Mouse (Mus musculus) cerebellum, postnatal 14 days (tissue): Measurements from ENCODE around the gene Gm43302.
A peak's percentile ranks its signal among the peaks of the same experiment; 100 is the strongest.
"Not testable (repeated sequence)": the region's sequence is repeated elsewhere in the genome, so short reads cannot be mapped to it uniquely, and the experiment has no call there.

Experiments
- DNase-seq, 2 experiments: peaks; one replicate each; pipeline ENCODE4 v3.0.0; 2021; ENCODE audit warnings: mixed read lengths in 2 of 2

Gene Gm43302

DNA sequence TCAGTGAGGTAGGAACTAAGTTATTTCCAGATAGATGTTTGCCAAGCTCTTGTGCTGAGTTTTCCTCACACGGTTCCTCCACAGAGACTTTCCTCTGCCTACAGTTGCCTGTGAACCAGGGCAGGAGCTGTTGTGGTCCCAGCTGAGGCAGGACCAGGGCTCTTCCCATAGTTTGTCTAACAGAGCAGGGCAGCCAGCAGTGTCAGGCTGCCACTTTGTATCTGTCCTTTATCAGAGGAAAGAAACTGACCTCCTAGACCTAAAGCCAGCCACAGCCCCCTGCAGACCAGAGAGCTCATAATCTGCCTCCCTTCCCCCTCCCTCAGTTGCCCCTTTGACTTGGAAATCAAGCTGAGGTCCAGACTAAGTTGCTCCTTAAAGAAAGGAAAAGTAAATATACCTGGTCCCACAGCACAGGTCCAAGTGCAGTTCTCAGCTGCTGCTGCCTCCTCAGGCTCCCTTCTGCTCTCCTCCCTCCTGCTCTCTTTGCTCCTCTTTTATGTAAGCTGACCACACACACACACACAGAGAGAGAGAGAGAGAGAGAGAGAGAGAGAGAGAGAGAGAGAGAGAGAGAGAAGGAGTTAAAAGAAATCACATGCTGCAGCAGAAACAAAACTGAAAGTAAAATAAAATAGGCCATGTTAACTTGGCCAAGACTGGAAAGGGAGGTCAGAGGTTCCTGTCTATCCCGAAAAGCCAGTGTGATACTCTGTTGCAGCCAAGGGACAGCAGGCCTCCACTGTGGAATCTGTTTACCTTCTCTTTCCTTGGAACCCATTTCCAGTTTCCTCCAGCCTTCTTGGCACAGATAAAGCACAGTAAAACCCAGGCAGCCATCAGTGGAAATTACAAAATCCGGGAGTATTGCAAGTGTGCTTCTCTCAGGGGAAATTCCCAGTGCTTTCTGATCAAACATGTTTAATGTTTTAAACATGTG, at the start of gene Gm43302, which contains the start of gene Gbp6:
Gene Gm43302 (minus strand): TSS at position 470 of the 940 bp plus-strand sequence.
Gene Gbp6 (minus strand): TSS at position 473 of the 940 bp plus-strand sequence.
- peak; percentile 67 to 79 for DNase-seq

DNA sequence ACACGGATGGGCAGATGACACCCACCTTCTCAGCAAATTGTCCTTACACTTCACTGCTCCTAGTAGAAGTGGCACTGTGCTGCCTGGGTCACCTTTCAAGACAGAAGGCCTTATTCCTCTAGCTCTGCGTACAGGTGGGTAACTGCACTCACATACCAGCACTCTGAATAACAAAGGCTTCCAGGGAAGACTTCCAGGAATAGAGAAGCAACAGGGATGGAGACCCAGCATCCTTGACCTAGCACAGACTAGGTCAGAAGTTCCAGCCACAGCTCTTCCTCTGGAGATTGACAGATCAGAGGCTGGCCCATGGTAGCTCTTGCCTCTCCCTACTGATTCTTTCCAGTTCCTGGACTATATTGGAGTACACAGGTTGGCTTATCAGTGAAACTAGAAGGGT, 47.8 kb upstream of the Gm43302 start:
- DNase-seq, result no peak

DNA sequence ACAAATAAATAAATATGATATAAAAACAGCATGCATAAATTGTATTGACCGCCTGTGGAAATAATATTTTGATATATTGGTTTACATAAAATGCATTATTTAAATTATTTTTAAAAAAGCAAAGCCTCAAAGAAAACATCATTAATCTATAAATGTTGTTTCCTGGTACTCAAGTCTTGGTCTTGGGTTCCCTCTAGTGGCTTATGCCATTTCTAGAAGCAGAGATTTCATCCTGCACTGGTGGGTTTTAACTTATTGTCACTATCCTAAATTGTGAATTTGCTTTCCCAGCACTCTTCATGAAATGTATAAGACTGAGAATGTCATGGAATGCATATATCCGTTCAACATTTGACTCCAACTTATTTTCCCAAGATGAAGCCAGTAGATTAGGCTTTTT, 29.0 kb upstream of the Gm43302 start:
- DNase-seq, result peak; percentile 32 to 54

DNA sequence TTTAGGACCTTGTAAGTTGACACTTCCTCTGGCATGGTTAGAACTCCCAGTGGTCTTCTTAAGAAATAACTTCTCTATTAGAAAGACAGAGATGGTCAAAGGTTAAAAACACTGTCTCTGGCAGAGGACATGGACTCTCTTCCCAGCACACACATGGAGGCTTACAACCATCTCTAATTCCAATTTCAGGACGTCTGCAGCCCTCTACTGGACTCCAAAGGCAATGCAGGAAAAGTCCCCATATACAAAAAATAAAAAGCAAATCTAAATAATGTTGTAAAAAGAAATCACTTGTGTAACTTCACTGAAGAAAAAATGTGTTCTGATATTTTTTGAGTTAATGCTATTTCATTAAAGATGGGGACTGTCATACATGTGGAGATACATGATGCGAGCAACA, 17.4 kb upstream of the Gm43302 start:
- no peak for DNase-seq

DNA sequence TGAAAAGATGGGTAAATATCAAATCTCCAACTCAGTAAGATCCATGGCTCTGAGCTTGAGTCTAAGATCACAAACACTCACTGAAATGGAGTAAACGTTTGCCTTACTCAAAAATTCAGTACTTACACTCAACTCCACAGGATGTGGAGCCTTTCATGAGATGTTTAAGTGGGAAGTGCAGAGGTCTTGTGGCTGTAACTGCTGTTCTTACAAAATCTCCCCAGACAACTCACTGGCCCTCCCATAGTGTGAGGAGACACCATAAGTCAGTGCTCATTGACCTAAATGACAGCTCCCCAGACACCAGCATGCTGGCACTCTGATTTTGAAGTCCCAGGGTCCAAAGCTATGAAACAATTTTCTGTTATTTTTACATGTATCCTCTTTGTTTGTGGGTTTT, 15.7 kb upstream of the Gm43302 start:
- DNase-seq, result not testable (repeated sequence)

DNA sequence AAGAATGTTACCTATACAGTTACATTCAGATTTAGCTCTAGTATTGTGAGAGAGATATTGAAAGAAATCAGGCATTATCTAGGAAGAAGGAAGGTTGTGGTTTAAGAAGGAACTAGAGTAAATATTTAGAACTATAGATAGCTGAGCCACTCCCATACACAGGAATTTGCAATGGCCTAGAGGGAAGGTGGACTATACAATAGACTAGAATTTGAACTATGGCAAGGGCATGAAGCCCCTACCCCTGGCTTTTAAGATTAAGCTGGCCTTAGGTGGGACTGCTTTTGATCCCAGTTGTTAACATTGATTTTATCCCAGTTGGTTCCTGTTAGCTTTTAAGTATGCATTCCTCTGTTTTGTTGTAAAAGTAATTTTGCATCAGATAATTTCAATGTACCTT, 13.5 kb upstream of the Gm43302 start:
- not testable (repeated sequence) for DNase-seq

DNA sequence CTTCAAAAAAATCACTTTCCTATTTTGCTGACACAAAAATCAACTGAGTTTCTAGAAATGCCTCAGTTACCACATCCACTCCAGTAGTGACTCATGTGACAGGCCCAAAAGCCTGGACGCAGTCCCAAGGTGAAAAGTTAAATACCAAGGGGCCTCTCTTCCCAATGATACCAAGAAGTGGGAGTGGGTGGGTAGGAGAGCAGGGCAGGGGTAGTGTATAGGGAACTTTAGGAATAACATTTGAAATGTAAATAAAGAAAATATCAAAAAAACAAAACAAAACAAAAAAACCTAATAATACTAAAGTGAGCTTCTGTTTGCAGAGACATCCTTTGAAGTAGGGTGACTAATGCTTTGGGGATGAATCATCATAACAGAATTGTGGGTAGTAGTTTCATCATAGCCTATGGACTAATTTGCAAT, 12.7 kb upstream of the Gm43302 start:
- no peak for DNase-seq

DNA sequence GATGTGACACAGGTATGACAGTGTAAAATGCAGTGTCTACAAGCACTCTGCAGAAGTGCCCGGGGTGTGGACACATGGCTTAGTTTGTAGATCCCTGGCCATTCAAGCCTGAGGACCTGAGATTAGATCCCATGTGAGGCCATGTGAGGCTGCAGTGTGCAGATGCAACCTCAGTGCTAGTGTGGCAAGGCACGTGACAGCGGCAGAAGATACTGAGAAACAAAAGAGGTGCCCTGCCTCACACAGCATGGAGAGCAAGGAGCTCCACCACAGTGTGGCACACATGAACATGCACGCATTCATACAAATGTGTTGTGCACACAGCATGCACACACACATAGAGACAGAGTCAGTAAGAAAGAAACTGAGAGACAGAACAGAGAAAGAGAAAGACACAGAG, 12.2 kb upstream of the Gm43302 start:
- not testable (repeated sequence) for DNase-seq

DNA sequence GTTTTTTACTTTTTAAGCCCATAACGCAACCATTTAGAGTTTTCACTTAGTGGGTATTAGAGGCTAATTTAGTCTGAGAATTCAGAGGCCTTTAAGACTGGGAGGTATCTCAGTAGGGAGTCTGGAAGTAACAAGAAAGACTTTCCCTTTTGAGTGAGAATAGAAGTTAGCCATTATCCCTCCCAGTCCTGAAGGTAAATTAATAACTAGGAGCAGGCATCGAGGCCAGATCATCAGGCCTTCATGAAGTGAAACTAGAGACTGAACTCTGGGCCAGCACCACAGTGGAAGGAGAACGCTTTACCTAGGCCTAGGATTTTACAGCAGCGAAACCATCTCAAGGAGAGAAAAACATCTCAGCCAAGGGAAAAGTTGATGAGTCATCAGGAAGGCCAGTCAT, 8.5 kb upstream of the Gm43302 start:
- DNase-seq, result no peak

DNA sequence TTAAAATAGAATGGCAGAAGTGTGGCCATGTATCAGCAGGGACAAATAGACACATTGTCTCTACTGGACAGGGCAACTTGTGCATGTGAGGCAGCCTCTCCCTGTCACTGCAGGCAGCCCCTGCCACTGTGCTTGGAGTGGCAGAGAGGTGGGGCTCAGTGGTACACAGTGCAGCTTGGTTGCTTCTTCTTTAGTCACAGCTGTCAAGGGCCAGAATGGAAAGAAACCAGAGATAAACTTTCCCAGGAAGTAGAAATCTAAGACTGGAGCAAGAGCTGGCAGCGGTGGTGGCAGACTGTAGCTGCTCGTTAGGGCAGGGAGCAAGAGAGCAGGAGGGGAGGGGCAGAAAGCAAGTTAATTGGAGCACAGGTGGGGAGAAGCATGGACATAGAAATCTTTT, 8.0 kb upstream of the Gm43302 start:
- no peak for DNase-seq

DNA sequence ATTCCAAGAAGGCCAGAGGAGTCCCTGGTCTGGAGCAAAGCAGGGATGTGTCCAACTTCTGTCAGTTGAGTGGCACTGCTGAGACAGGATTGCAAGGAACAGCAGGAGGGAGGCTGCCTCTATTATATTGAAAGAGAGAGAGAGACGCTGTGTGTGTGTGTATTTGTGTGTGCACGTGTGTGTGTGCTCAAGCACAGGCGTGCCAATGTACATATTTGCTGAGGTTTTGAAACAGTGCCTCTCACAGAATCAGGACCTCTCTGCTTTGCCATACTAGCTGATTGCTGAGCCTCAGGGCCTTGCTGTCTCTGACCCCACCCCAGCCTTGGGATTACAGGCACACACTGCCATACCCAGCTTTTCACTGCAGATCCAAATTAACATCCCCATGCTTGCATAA, 2.3 kb upstream of the Gm43302 start:
- DNase-seq, result no peak

DNA sequence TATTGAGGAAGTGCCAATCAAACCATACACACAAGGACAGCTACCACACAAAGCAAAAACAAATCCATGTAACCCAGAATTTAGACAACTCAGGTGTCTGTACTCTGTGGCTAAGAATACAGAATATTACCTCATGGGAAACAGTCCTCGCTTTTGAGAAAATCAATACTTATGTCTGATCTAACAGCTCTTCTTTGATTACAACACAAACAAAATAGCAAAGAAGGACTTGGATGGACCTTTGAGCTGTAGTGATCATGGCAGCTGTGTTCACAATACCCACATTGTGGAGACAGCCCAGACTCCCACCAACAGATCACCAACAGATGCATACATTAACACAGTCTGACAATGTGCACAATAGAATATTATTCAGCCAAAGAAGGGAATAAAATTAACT, 1.0 kb downstream of the Gm43302 start:
- DNase-seq, result no peak

DNA sequence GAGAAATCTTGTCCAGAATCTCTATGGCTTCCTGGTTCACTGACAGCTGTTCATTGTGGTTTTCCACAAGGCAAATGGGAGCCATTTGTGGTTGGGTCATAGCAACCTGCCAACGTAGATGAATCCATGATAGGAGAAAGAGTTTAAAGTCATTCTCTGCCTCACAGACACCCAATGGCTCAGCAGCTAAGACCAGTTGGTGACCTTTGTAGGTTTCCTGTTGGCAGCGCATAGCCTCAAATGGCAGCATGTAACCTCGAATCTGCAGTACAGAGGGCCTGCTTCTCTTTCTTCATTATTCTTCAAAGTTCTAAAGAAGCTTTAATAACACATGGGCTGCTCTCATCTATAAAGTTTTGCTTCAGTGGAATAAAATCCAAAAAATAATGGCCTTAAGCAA, 2.6 kb downstream of the Gm43302 start:
- DNase-seq, result not testable (repeated sequence)

DNA sequence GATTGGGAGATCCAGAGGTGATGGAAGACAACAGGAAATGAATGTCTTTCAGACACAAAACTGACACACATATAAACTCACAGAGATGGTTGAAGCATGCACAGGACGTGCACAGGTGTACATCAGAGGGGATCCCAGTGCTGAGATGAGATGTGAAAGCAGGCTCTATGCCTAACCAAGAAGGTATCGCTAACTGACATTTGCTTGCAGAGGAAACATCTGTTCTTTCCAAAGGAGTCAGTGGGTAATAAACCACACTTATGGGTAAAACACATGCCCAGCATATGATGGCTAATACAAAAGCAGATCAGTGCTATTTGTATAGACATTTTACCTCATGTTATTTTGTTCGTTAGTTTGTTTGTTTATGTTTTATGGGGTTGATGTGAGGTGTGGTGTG, 32.8 kb downstream of the Gm43302 start:
- DNase-seq, result not testable (repeated sequence)

DNA sequence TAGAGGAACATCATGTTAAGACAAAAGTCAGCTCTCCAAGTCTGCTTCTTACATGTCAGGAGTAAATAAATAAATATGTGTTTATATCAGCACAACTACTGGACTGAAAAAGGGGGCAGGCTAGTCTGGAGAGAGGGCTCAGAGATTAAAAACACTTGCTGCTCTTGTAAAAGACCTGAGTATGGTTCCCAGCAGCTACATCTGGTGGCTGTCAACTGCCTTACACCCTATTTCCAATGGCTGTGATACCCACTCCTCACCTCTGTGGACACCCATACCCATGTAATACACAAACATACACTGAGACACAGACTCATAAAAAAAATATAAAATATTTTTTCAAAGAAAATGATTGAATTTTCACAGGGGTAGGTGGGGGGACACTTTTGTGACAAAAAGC, 41.0 kb downstream of the Gm43302 start:
- no peak for DNase-seq

DNA sequence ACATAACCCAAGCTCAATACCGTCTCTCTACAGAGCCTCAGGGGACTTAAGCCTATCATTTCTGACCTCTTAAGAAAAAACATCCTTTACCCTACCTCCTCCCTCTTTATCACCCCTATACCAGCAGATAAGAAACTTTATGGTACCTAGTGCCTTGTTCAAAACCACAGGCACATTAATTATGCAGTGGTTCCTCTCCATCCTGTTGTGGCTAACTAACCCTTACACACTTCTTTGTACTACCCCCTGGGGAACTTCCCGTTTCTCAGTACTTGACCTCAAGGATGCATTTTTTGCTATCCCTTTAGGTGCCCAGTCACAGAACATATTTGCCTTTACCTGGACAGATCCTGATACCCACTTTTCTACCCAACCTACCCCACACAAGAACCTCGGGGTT, 48.8 kb downstream of the Gm43302 start:
- DNase-seq, result not testable (repeated sequence)

DNA sequence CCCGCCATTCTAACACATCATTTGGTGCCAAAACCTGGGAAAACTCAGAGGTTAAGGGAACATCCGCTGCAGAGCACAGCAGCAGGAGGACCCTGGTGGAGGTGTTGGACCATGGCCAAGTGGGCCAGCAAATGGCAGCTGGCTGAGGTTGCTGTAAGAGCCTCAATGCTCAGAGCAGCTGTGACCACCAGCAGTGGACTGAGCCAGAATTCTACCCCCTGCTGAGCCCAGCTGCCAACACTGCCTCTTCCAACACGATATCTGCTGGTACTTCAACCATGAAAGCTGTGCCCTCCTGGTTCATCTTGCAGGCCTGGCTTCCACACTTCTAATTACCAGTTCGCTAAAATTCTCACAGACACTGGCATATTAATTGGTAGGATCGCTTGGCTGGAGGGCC, 52.5 kb downstream of the Gm43302 start:
- peak; percentile 48 to 69 for DNase-seq

DNA sequence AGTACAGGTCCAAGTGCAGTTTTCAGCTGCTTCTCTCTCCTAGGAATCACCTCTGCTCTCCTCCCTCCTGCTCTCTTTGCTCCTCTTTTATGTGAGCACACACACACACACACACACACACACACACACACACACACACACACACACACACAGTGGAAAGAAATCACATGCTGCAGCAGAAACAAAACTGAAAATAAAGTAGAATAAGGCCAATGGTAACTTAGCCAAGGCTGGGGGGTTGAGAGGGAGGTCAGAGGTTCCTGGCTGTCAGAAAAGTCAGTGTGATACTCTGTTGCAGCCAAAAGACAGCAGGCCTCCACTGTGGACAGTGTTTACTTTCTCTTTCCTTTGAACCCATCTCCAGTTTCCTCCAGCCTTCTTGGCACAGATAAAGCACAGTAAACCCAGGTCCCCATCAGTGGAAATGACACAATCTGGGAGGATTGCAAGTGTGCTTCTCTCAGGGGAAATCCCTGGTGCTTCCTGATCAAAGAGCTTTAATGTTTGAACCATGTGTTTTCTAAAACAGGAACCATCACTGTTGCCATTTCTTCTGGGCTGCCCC, 53.9 kb downstream of the Gm43302 start, which contains the start of gene Gbp10:
Gene Gbp10 (minus strand): TSS at position 51 of the 565 bp plus-strand sequence.
- DNase-seq, result peak; percentile 8 to 10

DNA sequence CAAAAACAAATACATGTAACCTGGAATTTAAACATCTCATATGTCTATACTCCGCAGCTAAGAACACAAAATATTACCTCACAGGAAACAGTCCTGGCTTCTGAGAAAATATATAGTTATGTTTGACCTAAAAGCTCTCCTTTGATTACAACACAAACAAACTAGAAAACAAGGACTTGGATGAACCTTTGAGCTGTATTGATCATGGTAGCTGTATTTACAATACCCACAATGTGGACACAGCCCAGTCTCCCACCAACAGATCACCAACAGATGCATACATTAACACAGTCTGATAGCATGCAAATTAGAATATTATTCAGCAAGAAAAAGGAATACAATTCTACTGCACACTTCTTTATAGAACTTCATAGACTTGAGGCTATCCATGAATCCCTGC, 55.1 kb downstream of the Gm43302 start:
- not testable (repeated sequence) for DNase-seq

DNA sequence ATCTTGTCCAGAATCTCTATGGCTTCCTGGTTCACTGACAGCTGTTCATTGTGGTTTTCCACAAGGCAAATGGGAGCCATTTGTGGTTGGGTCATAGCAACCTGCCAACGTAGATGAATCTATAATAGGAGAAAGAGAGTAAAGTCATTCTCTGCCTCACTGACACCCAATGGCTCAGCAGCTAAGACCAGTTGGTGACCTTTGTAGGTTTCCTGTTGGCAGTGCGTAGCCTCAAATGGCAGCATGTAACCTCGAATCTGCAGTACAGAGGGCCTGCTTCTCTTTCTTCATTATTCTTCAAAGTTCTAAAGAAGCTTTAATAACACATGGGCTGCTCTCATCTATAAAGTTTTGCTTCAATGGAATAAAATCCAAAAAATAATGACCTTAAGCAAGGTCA, 57.5 kb downstream of the Gm43302 start:
- DNase-seq, result not testable (repeated sequence)

DNA sequence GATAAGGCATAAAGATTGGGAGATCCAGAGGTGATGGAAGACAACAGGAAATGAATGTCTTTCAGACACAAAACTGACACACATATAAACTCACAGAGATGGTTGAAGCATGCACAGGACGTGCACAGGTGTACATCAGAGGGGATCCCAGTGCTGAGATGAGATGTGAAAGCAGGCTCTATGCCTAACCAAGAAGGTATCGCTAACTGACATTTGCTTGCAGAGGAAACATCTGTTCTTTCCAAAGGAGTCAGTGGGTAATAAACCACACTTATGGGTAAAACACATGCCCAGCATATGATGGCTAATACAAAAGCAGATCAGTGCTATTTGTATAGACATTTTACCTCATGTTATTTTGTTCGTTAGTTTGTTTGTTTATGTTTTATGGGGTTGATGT, 84.5 kb downstream of the Gm43302 start:
- DNase-seq, result not testable (repeated sequence)

DNA sequence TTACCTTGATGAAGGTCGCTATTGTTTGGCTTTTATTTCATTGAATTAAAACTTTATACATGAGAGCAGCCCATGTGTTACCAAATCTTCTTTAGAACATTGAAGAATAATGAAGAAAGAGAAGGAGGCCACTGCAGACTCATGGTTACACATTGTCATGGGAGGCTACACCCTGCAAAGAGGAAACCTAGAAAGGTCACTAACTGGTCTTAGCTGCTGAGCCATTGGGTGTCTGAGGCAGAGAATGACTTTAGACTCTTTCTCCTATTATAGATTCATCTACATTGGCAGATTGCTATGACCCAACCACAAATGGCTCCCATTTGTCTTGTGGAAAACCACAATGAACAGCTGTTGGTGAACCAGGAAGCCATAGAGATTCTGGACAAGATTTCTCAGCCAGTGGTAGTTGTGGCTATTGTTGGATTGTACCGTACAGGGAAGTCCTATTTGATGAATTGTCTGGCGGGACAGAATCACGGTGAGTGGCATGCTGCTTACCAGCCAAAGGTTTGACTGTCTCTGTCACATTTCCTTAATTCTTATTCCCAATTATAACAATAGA, 92.6 kb downstream of the Gm43302 start:
- not testable (repeated sequence) for DNase-seq

DNA sequence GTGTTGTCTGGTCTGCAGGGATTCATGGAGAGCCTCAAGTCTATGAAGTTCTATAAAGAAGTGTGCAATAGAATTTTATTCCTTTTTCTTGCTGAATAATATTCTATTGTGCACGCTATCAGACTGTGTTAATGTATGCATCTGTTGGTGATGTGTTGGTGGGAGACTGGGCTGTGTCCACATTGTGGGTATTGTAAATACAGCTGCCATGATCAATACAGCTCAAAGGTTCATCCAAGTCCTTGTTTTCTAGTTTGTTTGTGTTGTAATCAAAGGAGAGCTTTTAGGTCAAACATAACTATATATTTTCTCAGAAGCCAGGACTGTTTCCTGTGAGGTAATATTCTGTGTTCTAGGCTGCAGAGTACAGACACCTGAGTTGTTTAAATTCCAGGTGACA, 94.3 kb downstream of the Gm43302 start:
- not testable (repeated sequence) for DNase-seq
